8 mouse cellular contexts compared by ENCODE assay signal in genomic region chr4:74613032-74613431, GRCm38 (mm10).
DNase-seq lines count a peak whose midpoint lies in the region; ATAC-seq and TF ChIP-seq lines count a peak whose summit lies in the region.
"Had no signal": no experiment of that assay in that cellular context is flagged by ENCODE, and none has a peak within 500 bp of the region (broad histone marks: within the 10 kb centered on the region; RNA-seq: fewer than 3 reads in every experiment).

No protein-coding gene starts in this region.

- no peaks in the 10 kb centered on the region for H3K79me3 ChIP-seq in C2C12 (ENCODE audit: low read depth)

- H3K79me2 ChIP-seq in C2C12 (ENCODE audit: control insufficient read depth, insufficient read depth), result no peaks in the 10 kb centered on the region

- ATAC-seq in heart, embryonic 11.5 days (replicated peaks; ENCODE audit: insufficient number of reproducible peaks, low FRiP score, low TSS enrichment), result peak; percentile 63; the same call in 1 of the 2 replicates

- H3K36me3 ChIP-seq in C2C12 (ENCODE audit: control insufficient read depth, insufficient read depth), result no peaks in the 10 kb centered on the region
- no peaks in the 10 kb centered on the region for H3K36me3 ChIP-seq in heart, embryonic 11.5 days (ENCODE audit: control insufficient read depth, insufficient read depth, low read length)

- H3K4me2 ChIP-seq in heart, embryonic 11.5 days, result no peak overlapping the region
- H3K4me2 ChIP-seq: hindbrain, embryonic 14.5 days had no signal

- H3ac ChIP-seq in C2C12 (ENCODE audit: control insufficient read depth, insufficient read length, low read depth), result no peak overlapping the region

- 38% methylated on average over 3 of the region's 3 CpGs for WGBS in heart, embryonic 11.5 days (ENCODE audit: insufficient replicate concordance)

- H3K27me3 ChIP-seq in C2C12 (ENCODE audit: control insufficient read depth, insufficient read depth, insufficient read length), result no peaks in the 10 kb centered on the region
- no peaks in the 10 kb centered on the region for H3K27me3 ChIP-seq in heart, embryonic 11.5 days (ENCODE audit: control insufficient read depth, insufficient read depth, low read length)

- no peaks in the 10 kb centered on the region for H3K4me1 ChIP-seq in heart, embryonic 11.5 days (ENCODE audit: control insufficient read depth, insufficient read depth, low read length)

- H3K9ac ChIP-seq in heart, embryonic 11.5 days (ENCODE audit: low read depth, low read length), result no peak overlapping the region
- H3K9ac ChIP-seq: hindbrain, embryonic 14.5 days had no signal

- TF ChIP-seq CTCF in C2C12 (IDR thresholded peaks at IDR 0.05; ENCODE audit: control insufficient read depth, insufficient read depth, insufficient read length), result no peak

- H3K9me3 ChIP-seq in heart, embryonic 11.5 days (replicated peaks; ENCODE audit: control insufficient read depth, low read length), result no peaks in the 10 kb centered on the region

- no peak overlapping the region for H3K27ac ChIP-seq in heart, embryonic 11.5 days (ENCODE audit: low read depth, low read length)
- H3K27ac ChIP-seq: hindbrain, embryonic 14.5 days had no signal

- intact Hi-C loops in left cerebral cortex, postnatal 36 days (cut with DNase I), result no loop called here

- DNase-seq in adrenal gland, postnatal 36 days, result peak; percentile 3 to 7
- DNase-seq in kidney, adult 9 months, result peak; percentile 61
- no peak for DNase-seq in left cerebral cortex, postnatal 36 days (ENCODE audit: low spot score in 2 of 2)
- DNase-seq in adipocyte (ENCODE audit: low spot score), result no peak
- DNase-seq in layer of hippocampus, postnatal 36 days, result no peak

- no peak overlapping the region for H3K4me3 ChIP-seq in C2C12 (ENCODE audit: insufficient read depth, poor library complexity, severe bottlenecking)
- no peak overlapping the region for H3K4me3 ChIP-seq in heart, embryonic 11.5 days (ENCODE audit: low read depth, low read length)

TF ChIP-seq in C2C12, 6 proteins besides CTCF, POLR2A, EP300 and RAD21:
- TF ChIP-seq MYOD1 (IDR thresholded peaks at IDR 0.05; ENCODE audit: control insufficient read depth, insufficient read length, low read depth), result peak; percentile 86
- no peak for TF ChIP-seq MAX (IDR thresholded peaks at IDR 0.05)
- no peak for TF ChIP-seq CEBPB (IDR thresholded peaks at IDR 0.05; ENCODE audit: low read depth)

Comparison
In these comparisons a context has a peak if more than half of its experiments do, and no peak if none do; other contexts are left out.
1. DNase-seq: peak in adrenal gland, postnatal 36 days (2 of 2) and kidney, adult 9 months (single experiment); none in left cerebral cortex, postnatal 36 days (0 of 2), adipocyte (single experiment) and layer of hippocampus, postnatal 36 days (0 of 2).